Mouse (Mus musculus): ENCODE results near the gene Prss35.

GRCm38 (mm10) chr9:86738801-86739200 is 4.6 kb upstream of the Prss35 start:
- TF ChIP-seq POLR2A (IDR thresholded peaks at IDR 0.05; ENCODE audit: insufficient read length, low read depth), result no peak
- TF ChIP-seq USF1 (IDR thresholded peaks at IDR 0.05; ENCODE audit: low read depth), result no peak
- TF ChIP-seq TCF12 (IDR thresholded peaks at IDR 0.05; ENCODE audit: insufficient read depth, poor library complexity, severe bottlenecking), result no peak
- TF ChIP-seq MYOG (IDR thresholded peaks at IDR 0.05; ENCODE audit: control insufficient read depth in 1 of 3, insufficient read depth in 1 of 3, insufficient read length in 2 of 3, low read depth in 2 of 3), result no peak
- no peak for TF ChIP-seq MYOD1 (IDR thresholded peaks at IDR 0.05; ENCODE audit: control insufficient read depth in 1 of 3, insufficient read length in 2 of 3, low read depth in 2 of 3)
- no peak for TF ChIP-seq TCF3 (IDR thresholded peaks at IDR 0.05; ENCODE audit: insufficient read length, low read depth)

All from myocyte (in vitro differentiated cells).